Comparison of ENCODE assay signal across 8 mouse cellular contexts in the genomic region with DNA sequence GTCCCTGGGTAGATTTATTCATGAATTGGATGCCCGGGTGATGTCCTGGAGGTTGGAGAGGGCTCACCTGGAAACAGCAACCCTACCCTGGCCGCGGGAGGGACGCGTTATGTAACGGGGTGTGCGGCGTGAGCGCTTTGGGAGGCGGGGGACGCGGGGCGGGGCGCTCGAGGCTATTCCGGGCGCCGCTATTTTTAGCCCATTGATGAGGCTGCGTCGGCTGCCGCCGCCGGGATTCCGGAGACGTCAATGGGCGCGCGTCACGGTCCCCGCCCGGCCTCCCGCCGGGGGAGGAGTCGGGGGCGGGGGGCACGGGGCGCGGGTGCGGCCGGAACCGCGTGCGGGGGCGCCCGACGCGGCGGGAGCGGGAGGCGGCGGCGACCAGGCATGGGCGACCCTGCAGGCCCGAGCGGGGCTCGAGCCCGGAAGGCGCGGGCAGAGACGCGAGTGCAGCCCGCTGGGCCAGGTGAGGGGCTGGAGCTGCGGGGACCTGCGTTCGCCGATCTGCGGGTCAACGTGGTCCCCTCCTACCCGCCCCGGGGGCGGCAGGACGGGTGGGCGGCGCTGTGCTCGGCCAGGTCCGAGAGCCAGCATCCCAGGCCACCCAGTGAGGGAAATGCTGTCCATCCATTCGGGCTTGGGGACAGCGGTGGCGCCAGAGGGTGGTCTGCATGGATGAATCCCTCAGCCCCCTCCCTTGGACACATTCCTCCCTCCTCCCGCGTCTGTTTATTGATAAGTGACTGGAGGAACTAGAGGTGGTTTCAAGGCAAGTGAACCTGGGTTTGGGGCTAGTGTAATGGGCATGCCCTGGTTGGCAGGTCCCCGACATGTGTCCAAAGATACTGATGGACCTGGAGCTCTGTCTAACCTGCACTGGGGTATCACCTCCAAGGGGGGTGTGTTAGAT. TPM values are rescaled to one million over a fixed set of nuclear protein-coding genes. Genes with fewer than 3 reads are reported as not detected.
A peak's percentile ranks its signal among the peaks of the same experiment; 100 is the strongest.
DNase-seq lines count a peak whose midpoint lies in the region; ATAC-seq and TF ChIP-seq lines count a peak whose summit lies in the region.

A gene (plus strand): TSS at position 384 of the 910 bp plus-strand sequence.

- H3K36me3 ChIP-seq in C2C12 (ENCODE audit: control insufficient read depth, insufficient read depth), result peaks cover 8% of the 10 kb centered on the region
- no peaks in the 10 kb centered on the region for H3K36me3 ChIP-seq in embryonic facial prominence, embryonic 15.5 days
- H3K36me3 ChIP-seq in heart, embryonic 12.5 days, result no peaks in the 10 kb centered on the region
- H3K36me3 ChIP-seq in kidney, embryonic 15.5 days, result no peaks in the 10 kb centered on the region
- H3K36me3 ChIP-seq in liver, embryonic 14.5 days (replicated peaks; ENCODE audit: control insufficient read depth, insufficient read depth, low read depth), result no peaks in the 10 kb centered on the region

- H3K9me3 ChIP-seq in embryonic facial prominence, embryonic 15.5 days (replicated peaks), result no peaks in the 10 kb centered on the region
- H3K9me3 ChIP-seq in heart, embryonic 12.5 days (replicated peaks), result no peaks in the 10 kb centered on the region
- no peaks in the 10 kb centered on the region for H3K9me3 ChIP-seq in kidney, embryonic 15.5 days (replicated peaks)
- H3K9me3 ChIP-seq in liver, embryonic 14.5 days (ENCODE audit: control insufficient read depth, low read length), result no peaks in the 10 kb centered on the region

- H3K4me3 ChIP-seq in C2C12 (ENCODE audit: insufficient read depth, poor library complexity, severe bottlenecking), result peak within 1 kb of the TSS; percentile 45
- H3K4me3 ChIP-seq in embryonic facial prominence, embryonic 15.5 days (replicated peaks), result peak within 1 kb of the TSS; percentile 57
- peak within 1 kb of the TSS; percentile 77 for H3K4me3 ChIP-seq in heart, embryonic 12.5 days
- H3K4me3 ChIP-seq in kidney, embryonic 15.5 days (replicated peaks), result peak within 1 kb of the TSS; percentile 58
- peak within 1 kb of the TSS; percentile 36 to 47 for H3K4me3 ChIP-seq in liver, embryonic 14.5 days (ENCODE audit: insufficient read depth in 1 of 2, low read depth in 2 of 2, low read length in 2 of 2)

- TF ChIP-seq CTCF in C2C12 (IDR thresholded peaks at IDR 0.05; ENCODE audit: control insufficient read depth, insufficient read depth, insufficient read length), result no peak
- TF ChIP-seq CTCF in liver, embryonic 14.5 days (IDR thresholded peaks at IDR 0.05; ENCODE audit: low read depth), result no peak

- peak within 1 kb of the TSS; percentile 54 for H3K9ac ChIP-seq in embryonic facial prominence, embryonic 15.5 days
- peak within 1 kb of the TSS; percentile 97 for H3K9ac ChIP-seq in heart, embryonic 12.5 days
- H3K9ac ChIP-seq in kidney, embryonic 15.5 days, result peak within 1 kb of the TSS; percentile 68
- H3K9ac ChIP-seq in liver, embryonic 14.5 days (replicated peaks), result 0 out of 2 replicates have a peak within 1 kb of the TSS, but pooled peaks have one; percentile 5

- peak within 1 kb of the TSS; percentile 83 for H3K4me2 ChIP-seq in embryonic facial prominence, embryonic 15.5 days (replicated peaks)
- H3K4me2 ChIP-seq in heart, embryonic 12.5 days, result peak within 1 kb of the TSS; percentile 86
- peak within 1 kb of the TSS; percentile 88 for H3K4me2 ChIP-seq in kidney, embryonic 15.5 days
- H3K4me2 ChIP-seq in liver, embryonic 14.5 days (ENCODE audit: low read depth), result peak within 1 kb of the TSS; percentile 62

- ATAC-seq in embryonic facial prominence, embryonic 15.5 days (ENCODE audit: insufficient number of reproducible peaks, low FRiP score, low TSS enrichment, low read depth), result peak; percentile 70
- peak; percentile 73 for ATAC-seq in heart, embryonic 12.5 days (ENCODE audit: insufficient number of reproducible peaks, low FRiP score)
- peak; percentile 61 for ATAC-seq in kidney, embryonic 15.5 days (replicated peaks; ENCODE audit: low FRiP score)
- peak; percentile 22; the same call in 1 of the 2 replicates for ATAC-seq in liver, embryonic 14.5 days (ENCODE audit: insufficient read depth)

- peaks cover 3% of the 10 kb centered on the region for H3K79me3 ChIP-seq in C2C12 (ENCODE audit: low read depth)

- peaks cover 18% of the 10 kb centered on the region for H3K4me1 ChIP-seq in embryonic facial prominence, embryonic 15.5 days
- peaks cover 32% of the 10 kb centered on the region for H3K4me1 ChIP-seq in heart, embryonic 12.5 days (replicated peaks)
- H3K4me1 ChIP-seq in kidney, embryonic 15.5 days, result peaks cover 9% of the 10 kb centered on the region
- peaks cover 0 to 3% of the 10 kb centered on the region in 2 experiments; a peak in 1 of 4 replicates for H3K4me1 ChIP-seq in liver, embryonic 14.5 days (replicated peaks; ENCODE audit: control insufficient read depth in 2 of 2, insufficient read depth in 2 of 2, low read length in 1 of 2)

- 2% methylated on average over 76 of the region's 82 CpGs for WGBS in embryonic facial prominence, embryonic 15.5 days
- 1% methylated on average over 82 of the region's 82 CpGs for WGBS in heart, embryonic 12.5 days
- 1% methylated on average over 80 of the region's 82 CpGs for WGBS in kidney, embryonic 15.5 days
- 3% methylated on average over 55 of the region's 82 CpGs for WGBS in liver, embryonic 14.5 days (ENCODE audit: insufficient replicate concordance)

- peaks cover 30% of the 10 kb centered on the region for H3K79me2 ChIP-seq in C2C12 (ENCODE audit: control insufficient read depth, insufficient read depth)

- H3ac ChIP-seq in C2C12 (ENCODE audit: control insufficient read depth, insufficient read length, low read depth), result peak within 1 kb of the TSS; percentile 80

- TF ChIP-seq EP300 in liver, embryonic 14.5 days (IDR thresholded peaks at IDR 0.05; ENCODE audit: low read depth), result no peak

- peak within 1 kb of the TSS; percentile 65 for H3K27ac ChIP-seq in embryonic facial prominence, embryonic 15.5 days (replicated peaks)
- H3K27ac ChIP-seq in heart, embryonic 12.5 days (ENCODE audit: poor library complexity, severe bottlenecking), result peak within 1 kb of the TSS; percentile 79
- H3K27ac ChIP-seq in kidney, embryonic 15.5 days, result peak within 1 kb of the TSS; percentile 24; the same call in 1 of the 2 replicates
- H3K27ac ChIP-seq in liver, embryonic 14.5 days, result no peak within 1 kb of the TSS

- no peaks in the 10 kb centered on the region for H3K27me3 ChIP-seq in C2C12 (ENCODE audit: control insufficient read depth, insufficient read depth, insufficient read length)
- H3K27me3 ChIP-seq in embryonic facial prominence, embryonic 15.5 days, result no peaks in the 10 kb centered on the region
- H3K27me3 ChIP-seq in heart, embryonic 12.5 days (replicated peaks), result no peaks in the 10 kb centered on the region
- H3K27me3 ChIP-seq in kidney, embryonic 15.5 days, result no peaks in the 10 kb centered on the region
- peaks cover 18% of the 10 kb centered on the region for H3K27me3 ChIP-seq in liver, embryonic 14.5 days (ENCODE audit: control insufficient read depth, insufficient read depth, low read length)

- DNase-seq in adrenal gland, postnatal 14 days, result peak; percentile 87
- no peak for DNase-seq in liver, embryonic 14.5 days (ENCODE audit: low read depth in 3 of 3, low spot score in 3 of 3)
- peak; percentile 72 for DNase-seq in neural tube, embryonic 10.5 days (ENCODE audit: extremely low spot score, low spot score)
- peak; percentile 79 for DNase-seq in testis, postnatal 10 days (ENCODE audit: low spot score)

TF ChIP-seq in C2C12, 6 proteins besides CTCF, POLR2A, EP300 and RAD21:
- TF ChIP-seq USF1 (IDR thresholded peaks at IDR 0.05; ENCODE audit: low read depth) (no peak), CEBPB (IDR thresholded peaks at IDR 0.05; ENCODE audit: low read depth) (no peak), MYOG (IDR thresholded peaks at IDR 0.05; ENCODE audit: control insufficient read depth, extremely low read depth, insufficient read length) (no peak), MAX (IDR thresholded peaks at IDR 0.05) (no peak), MYOD1 (IDR thresholded peaks at IDR 0.05; ENCODE audit: control insufficient read depth, insufficient read length, low read depth) (no peak), FOSL1 (IDR thresholded peaks at IDR 0.05; ENCODE audit: insufficient read depth, low read length, poor library complexity, severe bottlenecking) (no peak)

RNA-seq across cellular contexts. Expression of the gene that starts here (rescaled TPM):
- polyA plus RNA-seq in C2C12 (2012; fragmentation: generic; extraction: Trizol), result 8.1 TPM
- total RNA-seq in adrenal gland, postnatal 14 days (2021), result 357 and 680 TPM in 2 replicates
- polyA plus RNA-seq in embryonic facial prominence, embryonic 15.5 days (2015; fragmentation: Nextera tagmentation; extraction: Ambion mirVana), result 16.0 and 16.4 TPM in 2 replicates
- polyA plus RNA-seq in heart, embryonic 12.5 days (2016; fragmentation: Nextera tagmentation; extraction: Ambion mirVana), result 14.4 and 17.4 TPM in 2 replicates
- 9.8 and 10.0 TPM in 2 replicates for polyA plus RNA-seq in kidney, embryonic 15.5 days (2015; fragmentation: Nextera tagmentation; extraction: Ambion mirVana)
- 0.42 and 0.48 TPM in 2 replicates for polyA plus RNA-seq in liver, embryonic 14.5 days (2012; rRNA removed)
- 0.19 and 0.23 TPM in 2 replicates for polyA plus RNA-seq in liver, embryonic 14.5 days (2014; fragmentation: Nextera tagmentation; extraction: Ambion mirVana)

Comparison
In these comparisons a context has a peak if more than half of its experiments do, and no peak if none do; other contexts are left out.
1. Peak in ATAC-seq, H3K4me3 ChIP-seq, H3K9ac ChIP-seq and H3K4me2 ChIP-seq in liver, embryonic 14.5 days; RNA of the gene not detected or under 1 TPM.
2. DNase-seq: peak in adrenal gland, postnatal 14 days (single experiment), neural tube, embryonic 10.5 days (single experiment) and testis, postnatal 10 days (single experiment); none in liver, embryonic 14.5 days (0 of 3).
3. ATAC-seq: peak in every context shown above with its lines; median percentile 73 in heart, embryonic 12.5 days; 70 in embryonic facial prominence, embryonic 15.5 days; 61 in kidney, embryonic 15.5 days; 22 in liver, embryonic 14.5 days.
4. H3K9ac ChIP-seq: peak in every context shown above with its lines; median percentile 97 in heart, embryonic 12.5 days; 68 in kidney, embryonic 15.5 days; 54 in embryonic facial prominence, embryonic 15.5 days; 5 in liver, embryonic 14.5 days.
5. Peak in every context shown above with its lines, with median percentiles within 50 percentile points of each other: H3K4me3 ChIP-seq and H3K4me2 ChIP-seq.